Mouse (Mus musculus) liver, adult 2 months (tissue): ENCODE measurements around the gene Palmd.

Experiments
- CTCF ChIP-seq: fragments of 200-500 bp; IDR thresholded peaks from 2 replicates; pipeline ENCODE4 v1.5.1; 2011; ENCODE audit warnings: low read depth, low read length, control low read depth
- POLR2A ChIP-seq: fragments of 200-500 bp; IDR thresholded peaks from 2 replicates; pipeline ENCODE4 v1.6.1; 2011; ENCODE audit warnings: low read length, control low read depth; ENCODE audit not compliant: insufficient read depth; ENCODE audit errors: extremely low read depth

GRCm38 (mm10) chr3:116985042-116985455, 16.3 kb upstream of the Palmd start:
- TF ChIP-seq POLR2A (no peak), CTCF (no peak)
